Mouse (Mus musculus) bone marrow, adult 2 months (tissue): ENCODE results near the gene Pstk. TPM values are rescaled to one million over a fixed set of nuclear protein-coding genes. Genes with fewer than 3 reads are reported as not detected.

Experiments
- H3K27ac ChIP-seq: fragments of 200-500 bp; 2 replicates; pipeline ENCODE4 v1.5.1; 2012; ENCODE audit warnings: low read depth, mild to moderate bottlenecking, control low read depth, inconsistent platforms, low read length; ENCODE audit not compliant: control insufficient read depth, poor library complexity, insufficient read depth
- H3K4me1 ChIP-seq: fragments of 200-500 bp; 2 replicates; pipeline ENCODE4 v1.6.1; 2011; ENCODE audit warnings: low read length; ENCODE audit not compliant: control insufficient read depth, insufficient read depth
- H3K4me3 ChIP-seq: fragments of 200-500 bp; replicated peaks from 2 replicates; pipeline ENCODE3; 2011; ENCODE audit warnings: mild to moderate bottlenecking, low read depth, low read length, control low read depth; ENCODE audit not compliant: control insufficient read depth
- CTCF ChIP-seq: fragments of 200-500 bp; IDR thresholded peaks from 2 replicates; pipeline ENCODE4 v1.5.1; 2011; ENCODE audit warnings: low read length, control low read depth; ENCODE audit not compliant: control insufficient read depth, insufficient read depth
- POLR2A ChIP-seq: fragments of 200-500 bp; IDR thresholded peaks from 2 replicates; pipeline ENCODE4 v1.6.1; 2011; ENCODE audit warnings: low read depth, mild to moderate bottlenecking, control low read depth, low read length, borderline replicate concordance; ENCODE audit not compliant: control insufficient read depth
- WGBS: fragments of 180-500 bp; shearing (Covaris S2); methylation state at CpG from one replicate; pipeline ENCODE4 v1.1.7; 2018; 5-methylcytosine and 5-hydroxymethylcytosine counted together
- polyA plus RNA-seq: library from polyadenylated mRNA; stranded (reverse); fragments of >200 nt; gene quantifications from 2 replicates; pipeline ENCODE4 v1.2.4, GENCODE M21; 2011; ENCODE audit warnings: low replicate concordance; ENCODE audit not compliant: missing spikeins, insufficient read depth, insufficient read length

The Pstk gene
- polyA plus RNA-seq, result 6.0 and 14.5 TPM in 2 replicates

DNA sequence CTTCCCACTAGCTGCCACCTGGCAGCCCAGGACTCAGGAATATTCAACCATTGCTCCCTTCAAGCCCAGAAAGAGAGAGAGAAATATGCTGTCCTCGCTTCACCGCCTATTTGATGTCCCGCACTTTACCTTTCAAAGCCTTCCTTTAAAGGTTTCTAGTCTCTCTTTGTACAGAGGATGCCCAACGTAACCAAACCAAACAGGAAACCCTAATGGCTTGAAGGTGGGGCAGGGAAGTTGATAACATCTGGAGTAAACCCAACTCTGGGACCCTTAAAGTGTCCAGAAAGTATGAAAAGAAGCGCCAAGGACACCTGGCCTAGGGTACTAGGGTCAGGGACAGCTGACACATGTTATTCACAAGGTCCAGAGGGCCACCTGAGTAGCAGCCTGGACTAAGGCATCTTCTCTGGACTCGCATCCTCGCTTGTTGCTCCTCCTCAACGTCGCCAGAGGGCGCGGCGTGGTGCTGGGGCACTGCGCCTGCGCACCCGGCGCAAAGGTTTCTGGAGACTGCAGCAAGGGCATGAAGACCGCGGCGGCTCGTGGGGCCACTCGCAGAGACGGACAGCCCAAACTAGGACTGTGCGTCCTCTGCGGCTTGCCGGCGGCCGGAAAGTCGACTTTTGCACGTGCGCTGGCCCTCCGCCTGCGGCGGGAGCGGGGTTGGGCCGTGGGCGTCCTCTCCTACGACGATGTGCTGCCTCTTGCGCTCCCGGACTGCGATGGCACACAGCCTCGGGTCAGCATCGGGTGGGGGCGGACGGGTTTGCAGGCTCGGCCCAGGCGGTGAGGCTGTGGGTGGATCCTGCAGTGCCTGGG is at the start of gene Pstk:
Gene Pstk (plus strand): TSS at position 494 of the 822 bp plus-strand sequence.
- peak within 1 kb of the TSS; percentile 75 for H3K27ac ChIP-seq
- no peaks in the 10 kb centered on the region; the same call in 1 of the 2 replicates for H3K4me1 ChIP-seq
- peak within 1 kb of the TSS; percentile 78 for H3K4me3 ChIP-seq
- WGBS, result 1% methylated on average over 47 of the region's 47 CpGs
- TF ChIP-seq CTCF (peak; percentile 93), POLR2A (peak; percentile 66; the same call in 1 of the 2 replicates)

- WGBS, result 74% methylated on average over 2 of the region's 2 CpGs
- H3K4me1 ChIP-seq, result no peaks in the 10 kb centered on the region
- no peak within 1 kb of the TSS for H3K4me3 ChIP-seq
- H3K27ac ChIP-seq, result no peak within 1 kb of the TSS
- TF ChIP-seq POLR2A (no peak), CTCF (no peak)
Observed at GRCm38 (mm10) chr7:131322192-131322591, 48.7 kb upstream of the Pstk start, which contains the start of gene Cuzd1. Cuzd1 (minus strand) TSS chr7:131322292.

GRCm38 (mm10) chr7:131327054-131327453 is 43.9 kb upstream of the Pstk start:
- no peak for TF ChIP-seq POLR2A
- 84% methylated on average over 5 of the region's 5 CpGs for WGBS
- H3K4me1 ChIP-seq, result no peaks in the 10 kb centered on the region
- H3K27ac ChIP-seq, result no peak overlapping the region
- no peak overlapping the region for H3K4me3 ChIP-seq

- no peaks in the 10 kb centered on the region for H3K4me1 ChIP-seq
- 81% methylated on average over 5 of the region's 5 CpGs for WGBS
- no peak within 1 kb of the TSS for H3K27ac ChIP-seq
- no peak within 1 kb of the TSS for H3K4me3 ChIP-seq
- TF ChIP-seq CTCF (no peak), POLR2A (no peak)
Observed at GRCm38 (mm10) chr7:131329416-131329815, 41.5 kb upstream of the Pstk start, which contains the start of gene Fam24b. Fam24b (minus strand) TSS chr7:131329516.

DNA sequence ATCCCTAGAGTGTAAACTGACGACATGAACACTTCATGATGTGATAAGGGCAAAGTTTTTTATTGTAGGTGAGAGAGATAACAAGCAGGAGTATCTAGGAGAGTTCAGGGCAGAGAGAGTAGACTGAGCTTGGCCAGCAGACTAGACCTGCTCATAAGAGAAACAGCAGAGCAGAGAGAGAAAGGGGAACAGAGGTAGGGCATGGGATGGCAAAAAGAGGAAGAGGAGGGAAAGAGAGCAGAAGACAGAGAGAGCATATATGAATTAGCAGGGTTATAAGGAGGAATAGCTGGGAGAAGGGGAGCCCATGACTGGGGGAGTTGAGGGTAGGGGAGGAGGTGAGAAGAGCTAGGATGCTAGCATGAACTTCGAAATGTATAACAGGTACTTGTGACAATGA is 39.3 kb upstream of the Pstk start:
- Histone ChIP-seq H3K4me1 (no peaks in the 10 kb centered on the region), H3K27ac (no peak overlapping the region), H3K4me3 (no peak overlapping the region)
- 59% methylated on average over 2 of the region's 2 CpGs for WGBS
- TF ChIP-seq POLR2A (no peak), CTCF (no peak)

GRCm38 (mm10) chr7:131333564-131333963 is 37.4 kb upstream of the Pstk start, which contains the start of gene Fam24a:
Fam24a (plus strand) TSS chr7:131333864.
- no peaks in the 10 kb centered on the region for H3K4me1 ChIP-seq
- no peak within 1 kb of the TSS for H3K27ac ChIP-seq
- no peak within 1 kb of the TSS for H3K4me3 ChIP-seq
- 45% methylated on average over 1 of the region's 1 CpGs for WGBS
- TF ChIP-seq CTCF (no peak), POLR2A (no peak)

DNA sequence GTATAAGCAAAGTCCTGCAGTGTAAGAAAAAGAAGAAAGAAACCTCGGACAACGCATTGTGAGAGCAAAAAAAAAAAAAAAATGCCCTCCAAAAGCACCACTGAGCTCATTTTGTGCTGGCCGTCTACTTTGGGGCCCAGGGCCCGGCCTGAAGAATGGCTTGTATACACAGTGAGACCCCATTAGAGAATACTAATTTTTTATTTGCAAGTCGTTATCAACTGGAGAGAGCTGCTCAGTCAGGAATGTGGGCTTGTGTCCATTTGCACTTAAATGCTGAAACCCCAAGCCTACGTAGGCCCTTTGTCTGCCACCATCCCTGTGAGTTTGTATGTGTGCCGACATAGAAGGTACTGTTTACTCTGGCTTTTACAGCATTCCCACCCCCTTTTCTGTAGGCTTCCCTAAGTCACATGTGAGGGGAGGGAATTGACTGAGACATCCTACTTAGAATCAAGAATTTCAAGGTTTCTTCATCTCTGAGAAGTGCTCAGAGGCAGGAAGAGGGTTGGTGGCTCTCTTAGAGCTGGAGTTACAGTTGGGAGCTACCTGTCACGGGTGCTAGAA is 33.4 kb upstream of the Pstk start:
- 81% methylated on average over 8 of the region's 8 CpGs for WGBS
- Histone ChIP-seq H3K4me3 (no peak overlapping the region), H3K4me1 (no peaks in the 10 kb centered on the region), H3K27ac (no peak overlapping the region)
- TF ChIP-seq CTCF (no peak), POLR2A (no peak)

GRCm38 (mm10) chr7:131345856-131346541 is 24.9 kb upstream of the Pstk start:
- TF ChIP-seq POLR2A (no peak), CTCF (no peak)
- Histone ChIP-seq H3K4me1 (no peaks in the 10 kb centered on the region), H3K4me3 (no peak overlapping the region), H3K27ac (no peak overlapping the region)
- WGBS, result 78% methylated on average over 7 of the region's 7 CpGs
